Mouse (Mus musculus): ENCODE results near the gene Wnt6. TPM values are rescaled to one million over a fixed set of nuclear protein-coding genes. Genes with fewer than 3 reads are reported as not detected.

The Wnt6 gene
- polyA plus RNA-seq, 1 experiment from 2014 or later, result 4.5 TPM

GRCm38 (mm10) chr1:74782045-74782444, 10.4 kb downstream of the Wnt6 start:
- Histone ChIP-seq H3K27me3 (peaks cover 94% of the 10 kb centered on the region), H3K36me3 (replicated peaks) (no peaks in the 10 kb centered on the region), H3K4me1 (peaks cover 12% of the 10 kb centered on the region), H3K4me2 (no peak overlapping the region), H3K9ac (no peak overlapping the region), H3K27ac (no peak overlapping the region), H3K9me3 (no peaks in the 10 kb centered on the region), H3K4me3 (replicated peaks) (no peak overlapping the region)
- no peak for ATAC-seq (ENCODE audit: low FRiP score)
- 10% methylated on average over 14 of the region's 14 CpGs for WGBS

DNA sequence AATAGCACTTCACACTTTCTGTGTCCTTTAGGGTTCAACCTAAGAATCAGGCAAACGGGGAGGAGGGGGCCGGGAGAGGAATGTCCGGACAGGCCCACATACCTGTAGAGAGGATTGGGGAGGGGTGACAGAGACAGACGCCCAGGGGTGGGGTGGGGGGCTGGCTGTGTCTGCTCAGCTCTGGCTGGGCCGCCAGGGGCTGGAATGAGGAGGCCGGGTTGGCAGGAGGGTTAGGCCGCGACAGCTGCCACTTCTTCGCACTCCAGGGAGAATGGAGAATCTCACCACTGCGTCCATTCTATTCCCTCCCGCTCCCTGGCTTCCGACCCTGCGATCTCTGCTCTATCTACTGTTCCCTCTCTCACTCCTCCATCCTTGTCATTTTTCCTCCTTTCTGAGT, 11.9 kb downstream of the Wnt6 start:
- 0 out of 2 replicates have a peak, but pooled peaks have one; percentile 6 for ATAC-seq (ENCODE audit: low FRiP score)
- peak overlapping the region; percentile 49 for H3K4me3 ChIP-seq (replicated peaks)
- H3K9me3 ChIP-seq, result no peaks in the 10 kb centered on the region
- H3K27me3 ChIP-seq, result peaks cover 94% of the 10 kb centered on the region
- peaks cover 12% of the 10 kb centered on the region for H3K4me1 ChIP-seq
- H3K36me3 ChIP-seq (replicated peaks), result no peaks in the 10 kb centered on the region
- peak overlapping the region; percentile 25; the same call in 1 of the 2 replicates for H3K9ac ChIP-seq
- no peak overlapping the region for H3K27ac ChIP-seq
- WGBS, result 3% methylated on average over 13 of the region's 13 CpGs
- peak overlapping the region; percentile 81 for H3K4me2 ChIP-seq

DNA sequence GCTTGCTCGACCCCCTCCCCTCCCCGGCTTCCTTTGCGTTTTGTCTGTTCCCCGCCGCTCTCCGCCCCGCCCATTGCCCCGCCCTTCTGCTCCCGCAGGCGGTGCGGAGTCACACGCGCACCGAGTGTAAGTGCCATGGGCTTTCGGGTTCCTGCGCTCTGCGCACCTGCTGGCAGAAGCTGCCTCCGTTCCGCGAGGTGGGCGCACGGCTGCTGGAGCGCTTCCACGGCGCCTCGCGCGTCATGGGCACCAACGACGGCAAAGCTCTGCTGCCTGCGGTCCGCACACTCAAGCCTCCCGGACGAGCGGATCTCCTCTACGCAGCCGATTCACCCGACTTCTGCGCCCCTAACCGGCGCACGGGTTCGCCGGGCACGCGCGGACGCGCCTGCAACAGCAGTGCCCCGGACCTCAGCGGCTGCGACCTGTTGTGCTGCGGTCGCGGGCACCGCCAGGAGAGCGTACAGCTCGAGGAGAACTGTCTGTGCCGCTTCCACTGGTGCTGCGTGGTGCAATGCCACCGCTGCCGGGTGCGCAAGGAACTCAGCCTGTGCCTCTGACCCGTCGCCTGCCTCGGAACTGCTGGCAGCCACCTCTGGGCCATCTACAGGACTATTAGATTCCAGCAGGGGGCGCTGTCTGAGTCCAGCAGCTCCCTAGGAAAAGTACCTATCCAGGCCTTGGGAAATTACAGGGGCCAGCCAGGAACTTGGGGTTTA, 12.5 kb downstream of the Wnt6 start:
- H3K4me3 ChIP-seq (replicated peaks), result peak overlapping the region; percentile 49
- no peak overlapping the region for H3K27ac ChIP-seq
- H3K4me2 ChIP-seq, result peak overlapping the region; percentile 81
- no peaks in the 10 kb centered on the region for H3K36me3 ChIP-seq (replicated peaks)
- peaks cover 14% of the 10 kb centered on the region for H3K4me1 ChIP-seq
- H3K9me3 ChIP-seq, result no peaks in the 10 kb centered on the region
- H3K9ac ChIP-seq, result peak overlapping the region; percentile 25
- H3K27me3 ChIP-seq, result peaks cover 94% of the 10 kb centered on the region
- ATAC-seq (ENCODE audit: low FRiP score), result peak; percentile 42; the same call in 1 of the 2 replicates
- under 1% methylated on average over 67 of the region's 67 CpGs for WGBS

- Histone ChIP-seq H3K4me2 (no peak overlapping the region), H3K27me3 (peaks cover 99% of the 10 kb centered on the region), H3K36me3 (replicated peaks) (no peaks in the 10 kb centered on the region), H3K9ac (no peak overlapping the region), H3K9me3 (no peaks in the 10 kb centered on the region), H3K4me1 (peaks cover 35% of the 10 kb centered on the region), H3K4me3 (replicated peaks) (no peak overlapping the region), H3K27ac (no peak overlapping the region)
- ATAC-seq (ENCODE audit: low FRiP score), result peak; percentile 31; the same call in 1 of the 2 replicates
- WGBS, result 5% methylated on average over 7 of the region's 7 CpGs
Observed at GRCm38 (mm10) chr1:74787846-74788245, 16.2 kb downstream of the Wnt6 start.

- H3K4me3 ChIP-seq (replicated peaks), result no peak overlapping the region
- no peak overlapping the region for H3K9ac ChIP-seq
- no peak overlapping the region for H3K4me2 ChIP-seq
- no peak overlapping the region for H3K27ac ChIP-seq
- no peaks in the 10 kb centered on the region for H3K36me3 ChIP-seq (replicated peaks)
- no peaks in the 10 kb centered on the region for H3K9me3 ChIP-seq
- no peak for ATAC-seq (ENCODE audit: low FRiP score)
- peaks cover 99% of the 10 kb centered on the region for H3K27me3 ChIP-seq
- 18% methylated on average over 6 of the region's 6 CpGs for WGBS
- peaks cover 38% of the 10 kb centered on the region for H3K4me1 ChIP-seq
Observed at GRCm38 (mm10) chr1:74788603-74789176, 17.0 kb downstream of the Wnt6 start.

GRCm38 (mm10) chr1:74790095-74790494, 18.4 kb downstream of the Wnt6 start:
- H3K9ac ChIP-seq, result no peak overlapping the region
- no peak overlapping the region for H3K4me3 ChIP-seq (replicated peaks)
- no peak overlapping the region for H3K4me2 ChIP-seq
- peaks cover 99% of the 10 kb centered on the region for H3K27me3 ChIP-seq
- no peak overlapping the region for H3K27ac ChIP-seq
- H3K36me3 ChIP-seq (replicated peaks), result no peaks in the 10 kb centered on the region
- peaks cover 43% of the 10 kb centered on the region for H3K4me1 ChIP-seq
- WGBS, result 5% methylated on average over 3 of the region's 3 CpGs
- ATAC-seq (ENCODE audit: low FRiP score), result no peak
- H3K9me3 ChIP-seq, result no peaks in the 10 kb centered on the region

- Histone ChIP-seq H3K27me3 (peaks cover 100% of the 10 kb centered on the region), H3K9ac (peak within 1 kb of the TSS; percentile 17; the same call in 1 of the 2 replicates), H3K4me1 (peaks cover 51% of the 10 kb centered on the region), H3K9me3 (no peaks in the 10 kb centered on the region), H3K36me3 (replicated peaks) (no peaks in the 10 kb centered on the region), H3K27ac (no peak within 1 kb of the TSS), H3K4me2 (peak within 1 kb of the TSS; percentile 51), H3K4me3 (replicated peaks) (peak within 1 kb of the TSS; percentile 29)
- under 1% methylated on average over 11 of the region's 11 CpGs for WGBS
- no peak for ATAC-seq (ENCODE audit: low FRiP score)
Observed at GRCm38 (mm10) chr1:74791249-74791648, 19.6 kb downstream of the Wnt6 start, which contains the start of gene Wnt10a. Wnt10a (plus strand) TSS chr1:74791516.

DNA sequence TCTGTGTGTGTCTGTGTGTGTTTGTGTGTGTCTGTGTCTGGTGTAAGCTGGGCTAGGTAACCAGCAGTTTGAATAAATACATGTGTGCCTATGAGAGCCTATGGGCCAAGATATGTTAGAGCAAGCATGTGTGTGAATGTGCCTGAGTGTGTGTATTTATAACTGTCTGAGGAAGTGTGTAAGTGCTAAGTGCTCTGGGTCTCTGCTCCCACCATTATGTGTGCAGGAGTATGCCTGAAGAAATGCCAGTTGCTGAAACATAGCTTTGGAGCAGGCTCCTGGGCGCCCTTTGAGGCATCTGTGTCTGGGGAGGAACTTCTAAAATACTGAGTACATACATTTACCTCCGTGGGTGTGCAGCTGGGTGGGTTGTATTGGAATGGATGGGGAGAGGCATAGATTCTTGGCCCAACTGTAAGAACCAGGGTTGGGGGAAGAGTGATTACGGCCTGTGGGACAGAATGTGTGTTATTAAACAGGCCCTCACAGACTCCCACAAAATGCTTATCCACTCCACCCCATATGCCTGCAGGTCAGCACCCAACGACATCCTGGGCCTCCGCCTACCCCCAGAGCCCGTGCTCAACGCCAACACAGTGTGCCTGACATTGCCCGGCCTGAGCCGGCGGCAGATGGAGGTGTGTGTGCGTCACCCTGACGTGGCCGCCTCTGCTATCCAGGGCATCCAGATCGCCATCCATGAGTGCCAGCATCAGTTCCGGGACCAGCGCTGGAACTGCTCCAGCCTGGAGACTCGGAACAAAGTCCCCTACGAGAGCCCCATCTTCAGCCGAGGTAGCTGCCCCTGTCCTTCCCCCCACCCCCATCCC, 21.4 kb downstream of the Wnt6 start:
- peaks cover 100% of the 10 kb centered on the region for H3K27me3 ChIP-seq
- ATAC-seq (ENCODE audit: low FRiP score), result no peak
- H3K36me3 ChIP-seq (replicated peaks), result no peaks in the 10 kb centered on the region
- no peaks in the 10 kb centered on the region for H3K9me3 ChIP-seq
- no peak overlapping the region for H3K9ac ChIP-seq
- H3K4me3 ChIP-seq (replicated peaks), result no peak overlapping the region
- WGBS, result 6% methylated on average over 19 of the region's 19 CpGs
- no peak overlapping the region for H3K4me2 ChIP-seq
- H3K27ac ChIP-seq, result no peak overlapping the region
- peaks cover 69% of the 10 kb centered on the region for H3K4me1 ChIP-seq

DNA sequence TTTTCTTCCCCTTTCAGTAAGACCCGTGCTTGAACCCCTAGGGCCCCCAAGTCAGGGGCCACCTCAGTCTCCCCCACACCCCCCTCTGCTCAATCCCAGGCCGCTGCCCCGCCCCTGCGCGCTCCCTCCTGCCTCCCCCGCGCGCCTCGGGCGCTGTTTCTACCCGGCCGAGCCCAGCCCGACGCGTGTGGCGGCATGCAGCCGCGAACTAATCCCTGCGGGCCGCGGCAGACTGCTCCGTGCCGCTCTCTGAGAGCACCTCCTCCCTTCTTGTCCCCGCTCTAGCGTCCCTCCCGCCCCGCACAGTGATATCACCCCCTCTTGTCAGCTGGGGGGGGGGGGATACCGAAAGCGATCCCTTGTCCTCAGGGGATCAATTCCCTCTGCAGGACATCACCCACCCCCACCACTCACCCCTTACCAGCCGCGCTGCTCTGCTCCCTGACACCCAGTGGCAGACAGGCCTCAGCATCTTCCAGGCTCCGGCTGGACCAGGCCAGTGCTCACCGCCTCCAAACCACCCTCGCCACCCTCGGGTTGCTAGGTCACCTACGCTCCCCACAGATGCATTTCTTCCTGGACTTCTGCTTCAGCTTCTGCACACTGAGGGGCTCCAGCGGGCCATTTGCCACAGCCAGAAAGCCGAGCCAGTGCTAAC, 22.9 kb downstream of the Wnt6 start:
- H3K27ac ChIP-seq, result no peak overlapping the region
- WGBS, result under 1% methylated on average over 30 of the region's 38 CpGs
- H3K4me3 ChIP-seq (replicated peaks), result peak overlapping the region; percentile 23
- no peaks in the 10 kb centered on the region for H3K36me3 ChIP-seq (replicated peaks)
- peak; percentile 34; the same call in 1 of the 2 replicates for ATAC-seq (ENCODE audit: low FRiP score)
- no peaks in the 10 kb centered on the region for H3K9me3 ChIP-seq
- peaks cover 100% of the 10 kb centered on the region for H3K27me3 ChIP-seq
- peak overlapping the region; percentile 36; the same call in 1 of the 2 replicates for H3K9ac ChIP-seq
- peak overlapping the region; percentile 46 for H3K4me2 ChIP-seq
- peaks cover 75% of the 10 kb centered on the region for H3K4me1 ChIP-seq

DNA sequence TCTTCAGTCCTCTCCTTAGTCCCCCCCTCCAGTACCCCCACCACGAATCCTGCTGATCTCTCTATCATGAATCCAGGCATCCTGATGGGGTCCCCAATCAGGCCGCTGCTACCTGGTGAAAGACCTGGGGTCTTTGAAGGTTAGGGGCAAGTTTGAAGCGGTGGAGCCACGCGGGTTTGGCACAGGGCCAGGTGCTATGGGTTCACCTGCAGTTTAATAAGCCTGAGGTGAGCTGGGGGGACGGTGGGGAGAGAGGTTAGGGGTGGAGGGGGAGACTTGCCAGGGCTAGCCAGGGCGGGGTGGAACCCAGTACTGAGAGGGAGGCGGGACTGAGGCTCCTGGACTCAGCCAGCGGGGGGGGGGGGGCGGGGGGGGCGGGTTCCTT, 23.4 kb downstream of the Wnt6 start:
- H3K27me3 ChIP-seq, result peaks cover 100% of the 10 kb centered on the region
- H3K9ac ChIP-seq, result no peak overlapping the region
- H3K27ac ChIP-seq, result no peak overlapping the region
- no peaks in the 10 kb centered on the region for H3K9me3 ChIP-seq
- no peaks in the 10 kb centered on the region for H3K36me3 ChIP-seq (replicated peaks)
- H3K4me1 ChIP-seq, result peaks cover 71% of the 10 kb centered on the region
- 0 out of 2 replicates have a peak overlapping the region, but pooled peaks have one; percentile 23 for H3K4me3 ChIP-seq (replicated peaks)
- WGBS, result under 1% methylated on average over 9 of the region's 11 CpGs
- H3K4me2 ChIP-seq, result peak overlapping the region; percentile 46; the same call in 1 of the 2 replicates
- no peak for ATAC-seq (ENCODE audit: low FRiP score)

- peaks cover 100% of the 10 kb centered on the region for H3K27me3 ChIP-seq
- no peaks in the 10 kb centered on the region for H3K36me3 ChIP-seq (replicated peaks)
- 0 out of 2 replicates have a peak overlapping the region, but pooled peaks have one; percentile 10 for H3K27ac ChIP-seq
- 8% methylated on average over 5 of the region's 5 CpGs for WGBS
- no peak overlapping the region for H3K9ac ChIP-seq
- peaks cover 70% of the 10 kb centered on the region for H3K4me1 ChIP-seq
- H3K4me3 ChIP-seq (replicated peaks), result no peak overlapping the region
- peak; percentile 76 for ATAC-seq (ENCODE audit: low FRiP score)
- H3K4me2 ChIP-seq, result no peak overlapping the region
- no peaks in the 10 kb centered on the region for H3K9me3 ChIP-seq
Observed at GRCm38 (mm10) chr1:74797459-74797858, 25.8 kb downstream of the Wnt6 start.
